Mouse (Mus musculus) megakaryocyte, embryonic 14.5 days (primary cell): ENCODE results near the gene Hectd1.

Experiments
- FLI1 ChIP-seq: IDR thresholded peaks from 2 replicates; pipeline ENCODE4 v1.6.1; 2012; ENCODE audit warnings: low read length, inconsistent platforms, mixed read lengths
- GATA1 ChIP-seq: IDR thresholded peaks from 3 replicates; pipeline ENCODE4 v1.6.1; 2012; ENCODE audit warnings: mixed read lengths, low read length, inconsistent platforms, borderline replicate concordance

- TF ChIP-seq FLI1 (no peak), GATA1 (no peak)
These were observed 94.6 kb downstream of the Hectd1 start for GRCm38 (mm10) chr12:51734605-51735211.
